Mouse (Mus musculus) kidney, postnatal 36 days (tissue): ENCODE results near the gene Nop53.

ENCODE experiments used
- DNase-seq, 2 experiments: peaks; one replicate each; pipeline ENCODE4 v3.0.0; 2021 to 2022; ENCODE audit warnings: mixed read lengths in 2 of 2

The Nop53 gene

GRCm38 (mm10) chr7:15956143-15956542 lies 10.3 kb upstream of the Nop53 start:
- no peak for DNase-seq

DNA sequence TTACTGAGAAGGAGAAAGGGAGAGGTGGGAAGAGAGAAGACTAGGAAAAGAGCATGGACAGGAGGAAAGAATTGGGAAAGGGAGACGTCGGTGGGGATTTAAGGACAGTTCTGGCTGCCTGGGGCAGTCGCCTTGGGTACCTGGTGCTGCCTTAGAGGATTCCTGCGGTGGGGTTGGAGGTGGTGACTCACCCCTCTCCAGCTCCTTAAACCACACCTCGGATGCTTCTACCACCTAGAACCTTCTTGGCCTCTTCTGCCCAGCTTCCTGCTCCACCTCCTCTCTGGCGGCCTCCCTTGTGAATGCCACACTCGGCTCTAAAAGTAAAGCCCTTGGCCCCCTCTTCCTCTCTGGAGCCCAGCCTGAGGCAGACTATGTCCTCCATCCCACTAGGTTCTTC lies 9.6 kb upstream of the Nop53 start:
- DNase-seq, result no peak

GRCm38 (mm10) chr7:15954978-15955443 lies 9.1 kb upstream of the Nop53 start:
- DNase-seq, result peak; percentile 73 to 75

DNA sequence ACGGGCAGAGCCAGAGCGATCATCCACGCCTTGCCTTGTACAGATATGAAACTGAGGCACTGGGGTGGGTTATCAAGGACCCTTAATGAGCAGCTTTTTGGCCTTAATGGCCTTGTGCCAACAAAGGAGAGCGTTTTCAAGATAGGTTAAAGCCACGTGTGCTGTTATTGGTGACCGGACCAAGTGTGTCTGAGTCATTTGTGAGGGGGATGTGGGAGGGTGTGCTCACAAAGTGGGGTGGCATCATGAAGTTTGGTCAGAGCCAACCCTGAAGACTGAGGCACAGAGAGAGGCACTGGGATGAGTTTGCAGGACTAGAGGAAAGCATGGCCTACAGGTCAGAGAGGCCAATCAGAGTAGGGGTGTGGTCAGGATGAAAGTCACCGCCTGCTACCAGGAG lies 8.6 kb upstream of the Nop53 start:
- no peak for DNase-seq

DNA sequence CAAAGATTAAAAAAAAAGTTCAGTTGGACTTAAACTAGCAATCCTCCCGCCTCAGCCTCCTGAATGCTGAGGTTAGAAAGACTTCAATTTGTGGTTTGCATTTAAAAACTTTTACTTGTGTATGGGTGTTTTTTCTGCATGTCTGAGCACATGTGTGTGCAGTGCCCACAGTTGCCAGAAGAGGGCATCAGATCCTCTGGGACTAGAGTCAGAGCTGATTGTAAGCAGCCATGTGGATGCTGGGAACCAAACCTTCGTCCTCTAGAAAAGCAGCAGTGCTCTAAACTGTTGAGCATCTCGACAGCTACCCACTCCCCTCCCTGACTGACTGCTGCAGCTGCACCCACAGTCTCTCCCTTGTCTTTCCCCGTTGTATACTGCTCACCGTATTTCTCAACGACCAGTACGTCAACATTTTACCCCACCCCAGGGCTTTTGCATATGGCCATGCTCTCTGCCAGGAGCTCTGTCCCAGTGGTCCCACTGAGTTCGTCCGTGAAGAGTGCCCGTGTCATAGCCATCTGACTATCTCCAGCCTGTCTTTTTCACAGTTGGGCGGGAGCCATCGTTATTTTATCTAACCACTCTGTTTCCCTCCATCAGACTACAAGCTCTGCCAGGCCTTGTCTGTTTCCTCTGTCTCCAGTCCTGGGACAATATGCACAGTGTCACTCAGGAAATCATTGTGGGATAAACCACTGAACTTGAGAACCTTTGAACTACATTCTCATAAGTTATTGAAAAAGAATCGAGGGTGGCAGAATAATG lies 7.6 kb upstream of the Nop53 start:
- DNase-seq, result peak in 1 of 2 experiments; percentile 49

GRCm38 (mm10) chr7:15952416-15952815 lies 6.5 kb upstream of the Nop53 start:
- no peak for DNase-seq

- no peak for DNase-seq
Observed at GRCm38 (mm10) chr7:15950008-15950407, 4.1 kb upstream of the Nop53 start.

- no peak for DNase-seq
Observed at GRCm38 (mm10) chr7:15949216-15949790, 3.4 kb upstream of the Nop53 start.

DNA sequence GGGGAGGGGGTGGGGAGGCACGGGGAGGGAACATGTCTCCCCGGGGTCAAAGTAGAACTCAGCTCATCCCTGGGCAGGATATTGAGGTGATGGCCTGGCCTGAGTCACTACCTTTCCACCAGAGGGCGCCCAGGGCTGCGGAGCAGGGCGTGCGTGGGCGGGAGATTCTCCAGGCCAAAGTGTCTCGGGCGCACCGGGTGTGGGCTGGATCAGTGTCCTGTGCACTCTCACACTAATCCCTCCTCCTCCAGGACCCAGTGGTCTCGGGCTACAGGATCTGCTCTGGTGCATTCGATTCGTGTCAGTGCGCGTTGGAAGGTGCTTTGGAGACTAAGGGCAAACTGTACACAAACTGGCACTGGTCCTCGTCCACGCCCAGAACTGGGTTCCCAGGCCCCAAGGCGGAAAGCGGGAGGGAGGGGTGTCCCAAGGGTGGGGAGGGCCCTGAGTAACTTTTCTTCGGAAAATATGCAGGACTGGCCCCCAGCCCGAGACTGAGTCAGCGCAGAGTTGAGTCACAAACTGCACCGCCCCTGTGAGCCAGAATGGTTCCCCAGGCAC lies 2.6 kb upstream of the Nop53 start:
- DNase-seq, result peak; percentile 89 to 95

DNA sequence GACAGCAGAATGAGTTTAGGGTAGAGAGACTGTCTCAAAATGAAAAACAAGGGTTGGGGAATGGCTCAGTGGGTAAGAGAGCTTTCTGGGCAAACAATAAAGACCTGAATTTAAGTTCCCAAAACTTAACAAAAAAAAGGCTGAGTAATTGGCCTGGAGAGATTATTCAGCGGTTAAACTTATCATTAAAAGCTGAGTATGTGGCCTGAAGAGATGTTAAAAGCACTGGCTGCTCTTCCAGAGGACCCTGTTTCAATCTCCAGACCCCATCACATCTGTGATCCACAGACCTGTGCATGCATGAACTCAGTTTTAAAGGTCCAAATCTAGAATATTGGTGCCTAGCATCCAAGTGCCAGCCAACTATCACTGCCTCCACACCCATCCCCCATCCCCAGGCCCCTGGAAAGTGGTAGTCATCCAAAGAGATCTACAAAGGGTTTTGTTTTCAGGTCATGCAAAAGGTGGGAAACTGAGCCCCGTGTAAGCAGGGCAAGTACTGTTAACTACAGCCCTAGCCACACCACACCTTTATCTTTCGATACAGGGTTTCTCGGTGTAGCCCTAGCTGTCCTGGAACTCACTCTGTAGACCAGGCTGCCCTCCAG lies 1.9 kb upstream of the Nop53 start:
- no peak for DNase-seq

GRCm38 (mm10) chr7:15945211-15945610 lies 663 bp downstream of the Nop53 start:
- DNase-seq, result no peak

- DNase-seq, result no peak
Observed at GRCm38 (mm10) chr7:15944311-15944710, 1.6 kb downstream of the Nop53 start.

DNA sequence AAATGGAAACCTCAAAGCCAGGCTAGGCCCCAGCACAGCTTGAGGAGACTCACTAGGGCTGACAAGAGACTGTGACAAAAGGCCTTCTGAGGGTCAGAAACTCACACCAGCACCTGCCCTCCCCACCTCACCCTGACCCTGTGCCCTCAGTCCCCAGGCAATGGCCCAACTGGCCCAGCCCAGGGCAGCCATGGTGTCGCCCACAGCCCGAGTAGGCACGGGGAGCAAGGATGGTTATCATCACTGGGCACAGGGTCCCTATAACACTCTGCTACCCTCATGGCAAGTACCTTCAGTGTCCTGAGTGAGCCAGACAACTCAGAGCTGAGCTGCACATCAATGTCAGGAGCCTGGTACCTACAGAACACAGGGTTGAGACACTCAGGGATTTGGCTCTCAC lies 7.3 kb downstream of the Nop53 start:
- no peak for DNase-seq

DNA sequence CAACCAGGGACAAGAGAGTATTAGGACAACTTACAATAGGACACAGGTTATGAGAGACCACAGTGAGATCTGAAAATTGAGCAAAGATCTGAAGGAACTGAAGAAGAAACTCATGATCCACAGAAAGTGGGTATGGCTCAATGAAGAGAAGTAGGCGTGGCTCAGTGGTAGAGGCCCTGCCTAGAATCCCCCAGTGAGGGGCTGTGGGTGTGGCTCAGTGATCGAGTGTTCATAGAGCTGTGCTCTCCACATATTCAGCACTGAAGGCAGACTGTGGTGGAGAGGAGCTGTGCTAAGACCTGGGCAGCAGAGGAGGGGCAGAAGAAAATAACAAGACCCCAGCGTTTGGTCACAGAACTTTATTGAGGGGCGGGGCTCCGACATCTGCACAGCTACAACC lies 8.4 kb downstream of the Nop53 start:
- DNase-seq, result no peak

DNA sequence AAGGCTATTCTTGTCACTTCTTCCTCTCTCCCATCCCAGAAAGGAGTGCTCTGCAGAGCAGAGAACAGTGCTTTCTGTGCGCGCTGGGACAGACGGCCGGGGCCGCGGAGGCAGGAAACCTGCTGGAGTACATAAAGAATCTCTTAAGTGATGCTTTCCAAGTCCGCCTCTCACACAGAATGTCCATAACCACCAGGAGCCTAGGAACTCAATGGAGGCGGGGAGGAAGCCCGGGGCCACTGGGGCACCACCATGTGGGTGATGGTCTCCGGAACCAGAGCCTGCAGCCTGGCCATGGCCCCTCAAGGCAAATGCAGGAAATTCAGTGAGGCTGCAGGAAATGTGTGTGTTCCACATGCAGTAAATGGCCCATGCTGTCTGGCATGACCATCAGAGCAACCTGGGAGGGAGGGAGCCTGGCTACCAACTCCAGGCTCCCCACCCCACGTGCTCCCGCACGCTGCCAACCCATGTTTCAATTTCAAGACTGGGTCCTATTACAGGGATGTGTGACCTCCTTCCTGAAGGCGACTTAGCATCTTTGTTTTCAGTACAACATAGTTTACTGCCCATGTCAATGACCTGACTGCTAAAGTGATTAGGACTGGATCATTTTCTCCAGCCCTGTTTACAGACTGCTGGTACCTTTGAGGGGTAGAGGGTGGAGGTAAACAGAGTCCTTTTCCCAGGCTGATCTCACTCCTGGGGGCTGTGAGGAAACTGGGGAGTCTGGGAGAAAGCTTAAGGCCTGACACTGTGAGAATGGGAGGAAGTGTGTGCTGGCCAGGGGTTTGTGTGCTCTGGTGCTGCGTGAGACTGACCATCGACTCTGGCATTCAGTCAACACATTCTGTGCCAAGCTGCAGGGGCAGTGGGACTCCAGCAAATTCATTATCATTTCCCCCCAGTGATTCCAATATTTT lies 12.2 kb downstream of the Nop53 start:
- DNase-seq, result peak in 1 of 2 experiments; percentile 51

GRCm38 (mm10) chr7:15931635-15932034 lies 14.2 kb downstream of the Nop53 start:
- DNase-seq, result no peak

- DNase-seq, result no peak
Observed at GRCm38 (mm10) chr7:15930543-15930942, 15.3 kb downstream of the Nop53 start.

- peak; percentile 61 to 89 for DNase-seq
Observed at GRCm38 (mm10) chr7:15929910-15930309, 16.0 kb downstream of the Nop53 start.

DNA sequence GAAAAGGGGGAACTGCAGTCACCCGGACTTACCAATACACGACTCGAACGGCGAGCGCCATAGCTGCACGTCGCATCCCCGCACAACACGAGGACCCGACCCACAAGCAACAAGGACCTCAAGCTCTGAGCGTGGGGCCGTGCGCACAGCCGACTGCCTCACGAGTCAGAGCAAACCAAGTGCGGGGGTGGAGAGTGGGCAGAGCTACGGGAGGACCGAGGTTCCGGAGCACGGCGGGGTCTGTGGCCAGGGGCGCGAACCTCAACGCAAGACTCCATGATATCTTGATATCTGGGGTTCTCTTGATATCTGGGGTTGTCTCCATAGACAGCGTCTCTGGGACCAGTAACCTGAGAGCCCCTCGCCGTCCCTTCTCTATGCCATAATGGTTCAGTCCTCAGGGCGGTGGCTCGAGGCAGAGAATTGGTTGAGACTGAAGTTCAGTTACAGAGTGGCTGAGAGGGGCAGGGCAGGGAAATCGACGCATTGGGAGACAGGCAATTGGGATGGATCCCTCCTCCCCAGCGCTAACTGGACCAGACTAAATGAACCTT lies 23.6 kb downstream of the Nop53 start, which contains the start of gene Selenow:
Gene Selenow (minus strand): TSS at position 183 of the 554 bp plus-strand sequence.
- DNase-seq, result peak; percentile 88 to 91

- DNase-seq, result peak in 1 of 2 experiments; percentile 30
Observed at GRCm38 (mm10) chr7:15921796-15922195, 24.1 kb downstream of the Nop53 start.

GRCm38 (mm10) chr7:15920645-15921190 lies 25.2 kb downstream of the Nop53 start:
- DNase-seq, result no peak

GRCm38 (mm10) chr7:15919947-15920346 lies 25.9 kb downstream of the Nop53 start:
- no peak for DNase-seq
